Mouse (Mus musculus): ENCODE measurements around the gene Cngb1.

Cngb1 gene

DNA sequence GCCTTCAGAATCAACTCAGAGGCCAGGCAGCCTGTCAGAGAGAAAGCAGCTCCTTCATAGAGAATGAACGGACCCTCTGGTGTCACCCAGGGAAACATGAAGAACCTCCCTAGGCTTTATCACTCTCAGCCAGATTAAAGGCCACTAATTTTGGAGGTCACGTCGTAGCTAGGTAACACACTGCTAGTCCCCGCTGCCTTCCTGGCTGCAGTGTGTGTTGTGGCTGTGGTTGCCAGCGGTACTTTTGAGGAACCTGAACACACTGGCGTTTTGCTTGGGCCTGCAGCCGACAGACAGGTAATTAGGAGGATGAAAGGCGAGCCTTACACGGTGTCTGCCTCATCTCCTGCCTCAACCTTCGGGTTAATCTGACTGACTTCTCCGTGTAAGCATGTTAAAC is 110.7 kb downstream of the Cngb1 start:
- no peak for DNase-seq (ENCODE audit: low spot score)

DNA sequence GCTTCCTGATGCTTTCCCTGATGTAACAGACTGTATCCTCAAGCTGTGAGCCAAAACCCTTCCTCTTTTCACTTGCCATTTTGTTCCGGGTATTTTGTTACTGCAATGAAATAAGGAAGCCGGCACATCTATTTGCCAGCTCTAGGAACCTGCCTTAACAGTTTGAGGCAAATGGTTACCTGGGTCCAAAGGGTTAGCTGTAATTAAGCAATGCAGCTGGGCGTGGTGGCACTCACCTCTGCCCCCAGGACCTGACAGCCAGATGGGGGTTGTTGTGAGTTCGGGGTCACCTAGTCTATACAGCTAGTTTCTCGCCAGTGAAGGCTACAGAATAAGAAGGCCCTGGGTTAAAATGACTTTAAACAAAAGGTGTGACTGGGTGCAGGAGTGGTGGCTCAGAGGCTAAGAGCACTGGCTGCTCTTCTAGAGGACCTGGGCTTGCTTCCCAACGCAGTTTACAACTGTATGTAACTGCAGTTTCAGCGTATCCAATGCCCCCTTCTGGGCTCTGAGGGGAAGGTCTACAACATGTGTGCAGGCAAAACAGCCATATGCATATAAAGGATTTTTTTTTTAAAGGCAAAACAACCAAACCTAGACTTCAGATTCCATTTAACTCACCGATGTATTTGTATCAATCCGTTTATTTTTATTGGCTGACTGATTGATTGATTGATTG is 114.7 kb downstream of the Cngb1 start:
- no peak for DNase-seq (ENCODE audit: low spot score)
